Mouse (Mus musculus) testis, adult 10 weeks (tissue): ENCODE results near the gene Eef1e1. TPM values are rescaled to one million over a fixed set of nuclear protein-coding genes. Genes with fewer than 3 reads are reported as not detected.

Experiments used
- polyA plus RNA-seq: library from polyadenylated mRNA; stranded (reverse); fragments of 350-450 nt; fragmentation: Illumina TruSeq; extraction: RNeasy Lipid Tissue Mini Kit (QIAGEN cat#74804); gene quantifications from one replicate; pipeline ENCODE4 v1.2.3, GENCODE M21; 2014; ENCODE audit warnings: low read depth, low replicate concordance

Eef1e1 gene
- 15.8 TPM for polyA plus RNA-seq

GRCm38 (mm10) chr13:38658528-38659280 lies at the start of gene Eef1e1:
Eef1e1 (minus strand) TSS chr13:38659058.

GRCm38 (mm10) chr13:38634800-38635269 lies 24.0 kb downstream of the Eef1e1 start, which contains the start of gene Bloc1s5:
Bloc1s5 (minus strand) TSS chr13:38635109.

Other genes with a start within 250 kb of the Eef1e1 start
- 8.3 TPM for gene Txndc5, start 130.2 kb downstream of the Eef1e1 start, polyA plus RNA-seq
- gene Bloc1s5, start 23.9 kb downstream of the Eef1e1 start, polyA plus RNA-seq: 7.2 TPM